Mouse (Mus musculus) ES-Bruce4 (cell line): Measurements from ENCODE around the gene E430018J23Rik.

ENCODE experiments used
- CTCF ChIP-seq: IDR thresholded peaks from one replicate; pipeline ENCODE4 v1.8.1; 2011; ENCODE audit warnings: low read depth, low read length
- EP300 ChIP-seq: IDR thresholded peaks from 2 replicates; pipeline ENCODE4 v1.6.1; 2011; ENCODE audit warnings: low read depth, low read length; ENCODE audit not compliant: insufficient read depth

- TF ChIP-seq CTCF (no peak), EP300 (no peak)
Observed at GRCm38 (mm10) chr7:127343351-127344019, 49.9 kb downstream of the E430018J23Rik start.
